Mouse (Mus musculus) olfactory bulb, adult 2 months (tissue): ENCODE results near the gene Zbtb8os. TPM values are rescaled to one million over a fixed set of nuclear protein-coding genes. Genes with fewer than 3 reads are reported as not detected.

Experiments used
- H3K27ac ChIP-seq: fragments of 200-500 bp; 2 replicates; pipeline ENCODE4 v1.5.1; 2012; ENCODE audit warnings: low read depth, low read length; ENCODE audit not compliant: insufficient read depth
- H3K4me1 ChIP-seq: fragments of 200-500 bp; 2 replicates; pipeline ENCODE4 v1.6.1; 2012; ENCODE audit warnings: low read length; ENCODE audit not compliant: control insufficient read depth, insufficient read depth
- H3K4me3 ChIP-seq: fragments of 200-500 bp; 2 replicates; pipeline ENCODE4 v1.5.1; 2012; ENCODE audit warnings: mild to moderate bottlenecking, low read depth, low read length, moderate library complexity; ENCODE audit not compliant: insufficient read depth
- CTCF ChIP-seq: fragments of 200-500 bp; IDR thresholded peaks from 2 replicates; pipeline ENCODE4 v1.5.1; 2012; ENCODE audit warnings: low read depth, mild to moderate bottlenecking, low read length, moderate library complexity; ENCODE audit not compliant: insufficient read depth
- POLR2A ChIP-seq: fragments of 200-500 bp; IDR thresholded peaks from 2 replicates; pipeline ENCODE4 v1.6.1; 2012; ENCODE audit warnings: mild to moderate bottlenecking, low read depth, low read length, moderate library complexity; ENCODE audit not compliant: insufficient read depth
- WGBS: fragments of 180-500 bp; shearing (Covaris S2); methylation state at CpG from one replicate; pipeline ENCODE4 v1.1.7; 2018; 5-methylcytosine and 5-hydroxymethylcytosine counted together
- polyA plus RNA-seq: library from polyadenylated mRNA; stranded (reverse); fragments of >200 nt; gene quantifications from 2 replicates; pipeline ENCODE4 v1.2.4, GENCODE M21; 2012; ENCODE audit warnings: low replicate concordance; ENCODE audit not compliant: missing spikeins, insufficient read depth, insufficient read length

Gene Zbtb8os
- polyA plus RNA-seq, 1 experiment = not detected

DNA sequence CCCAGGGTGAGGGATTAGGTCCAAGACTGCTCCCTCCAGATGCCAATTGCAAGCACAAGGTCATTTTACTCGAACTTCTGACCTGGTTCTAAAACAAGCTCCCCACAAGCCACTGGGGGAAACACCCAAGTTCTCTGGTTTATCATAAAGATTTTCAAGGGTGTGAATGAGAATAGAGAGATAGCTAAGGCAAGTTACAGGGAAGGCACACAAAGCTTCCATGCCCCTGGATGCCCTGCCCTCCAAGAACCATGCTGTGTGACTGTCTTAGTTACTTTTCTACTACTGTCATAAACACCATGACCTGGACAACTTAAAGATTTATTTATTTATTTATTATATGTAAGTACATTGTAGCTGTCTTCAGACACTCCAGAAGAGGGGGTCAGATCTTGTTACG, 51.5 kb downstream of the Zbtb8os start:
- no peaks in the 10 kb centered on the region for H3K4me1 ChIP-seq
- 71% methylated on average over 2 of the region's 2 CpGs for WGBS
- H3K27ac ChIP-seq = no peak overlapping the region
- no peak overlapping the region for H3K4me3 ChIP-seq
- TF ChIP-seq CTCF (no peak), POLR2A (no peak)

DNA sequence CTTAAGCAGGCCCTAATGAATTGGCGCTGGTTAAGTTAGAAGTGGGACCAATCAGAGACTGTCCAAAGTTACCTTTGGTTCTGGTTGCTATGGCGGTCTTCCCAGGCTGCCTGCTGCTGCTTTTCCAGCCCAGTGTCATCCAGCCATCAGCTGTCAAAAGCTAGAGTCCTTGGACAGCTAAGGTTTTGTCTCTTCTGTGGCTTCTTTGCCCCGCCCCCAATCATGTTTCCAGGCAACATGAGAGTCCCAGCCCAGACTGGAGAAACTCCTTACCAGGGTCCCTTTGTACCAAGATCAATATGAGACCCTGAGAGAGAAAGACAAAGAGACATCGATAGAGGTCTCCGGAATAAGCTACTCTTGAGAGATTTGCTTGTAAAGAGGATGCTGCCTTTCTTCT, 52.9 kb downstream of the Zbtb8os start:
- Histone ChIP-seq H3K4me3 (no peak overlapping the region), H3K4me1 (no peaks in the 10 kb centered on the region), H3K27ac (no peak overlapping the region)
- WGBS = 80% methylated on average over 5 of the region's 5 CpGs
- TF ChIP-seq CTCF (no peak), POLR2A (no peak)

DNA sequence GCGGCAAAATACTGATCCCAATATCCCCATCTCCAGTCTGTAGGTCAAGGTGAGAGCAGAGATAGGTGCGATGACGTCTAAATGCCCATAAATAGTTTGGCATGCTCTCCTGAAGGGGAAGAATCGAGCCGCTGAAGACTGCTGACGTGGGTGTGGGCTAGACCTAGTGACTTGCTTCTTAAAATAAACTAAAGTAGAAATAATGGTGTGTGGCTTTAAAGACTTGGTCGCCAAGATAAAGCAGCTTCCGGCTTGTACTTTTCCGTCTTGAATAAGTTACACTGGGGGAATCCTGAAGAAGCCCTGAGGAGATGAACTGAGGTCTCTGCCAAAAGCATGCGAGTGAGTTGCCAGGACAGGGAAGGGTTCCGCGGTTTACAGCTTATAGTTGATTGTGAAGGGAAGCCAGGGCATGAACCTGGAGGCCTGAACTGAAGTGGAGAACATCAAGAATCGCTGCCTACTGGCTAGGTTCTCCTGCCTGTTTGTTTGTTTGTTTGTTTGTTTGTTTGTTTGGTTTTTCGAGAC, 54.8 kb downstream of the Zbtb8os start:
- TF ChIP-seq POLR2A (no peak), CTCF (no peak)
- 73% methylated on average over 14 of the region's 14 CpGs for WGBS
- H3K27ac ChIP-seq = no peak overlapping the region
- no peaks in the 10 kb centered on the region for H3K4me1 ChIP-seq
- no peak overlapping the region for H3K4me3 ChIP-seq

DNA sequence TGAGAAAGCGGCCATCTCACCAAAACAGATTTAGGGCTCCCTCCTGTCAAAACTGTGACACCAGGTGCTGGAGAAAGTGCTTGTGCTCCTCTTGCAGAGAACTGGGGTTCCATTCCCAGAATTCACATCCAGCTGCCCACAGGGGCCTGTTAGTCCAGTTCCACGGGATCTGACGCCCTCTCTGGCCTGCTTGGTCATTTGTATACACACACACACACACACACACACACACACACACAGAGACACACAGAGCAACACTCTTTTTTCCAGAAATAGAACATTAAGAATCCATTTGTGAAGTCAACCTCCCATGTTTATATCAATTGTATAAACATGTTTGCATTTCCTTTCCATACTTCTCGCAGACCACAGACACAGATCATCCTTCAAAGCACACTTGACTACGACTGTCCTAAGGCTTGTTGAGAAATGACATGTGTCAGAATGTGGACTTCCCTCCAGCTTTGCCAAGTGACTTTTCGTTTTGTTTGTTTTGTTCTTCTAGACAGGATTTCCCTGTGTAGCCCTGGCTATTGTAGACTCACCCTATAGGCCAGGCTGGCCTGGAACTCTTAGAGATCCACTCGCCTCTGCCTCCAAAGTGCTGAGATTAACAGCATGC, 55.6 kb downstream of the Zbtb8os start:
- H3K4me3 ChIP-seq = no peak overlapping the region
- 86% methylated on average over 7 of the region's 7 CpGs for WGBS
- no peaks in the 10 kb centered on the region for H3K4me1 ChIP-seq
- H3K27ac ChIP-seq = no peak overlapping the region
- TF ChIP-seq POLR2A (no peak), CTCF (no peak)

DNA sequence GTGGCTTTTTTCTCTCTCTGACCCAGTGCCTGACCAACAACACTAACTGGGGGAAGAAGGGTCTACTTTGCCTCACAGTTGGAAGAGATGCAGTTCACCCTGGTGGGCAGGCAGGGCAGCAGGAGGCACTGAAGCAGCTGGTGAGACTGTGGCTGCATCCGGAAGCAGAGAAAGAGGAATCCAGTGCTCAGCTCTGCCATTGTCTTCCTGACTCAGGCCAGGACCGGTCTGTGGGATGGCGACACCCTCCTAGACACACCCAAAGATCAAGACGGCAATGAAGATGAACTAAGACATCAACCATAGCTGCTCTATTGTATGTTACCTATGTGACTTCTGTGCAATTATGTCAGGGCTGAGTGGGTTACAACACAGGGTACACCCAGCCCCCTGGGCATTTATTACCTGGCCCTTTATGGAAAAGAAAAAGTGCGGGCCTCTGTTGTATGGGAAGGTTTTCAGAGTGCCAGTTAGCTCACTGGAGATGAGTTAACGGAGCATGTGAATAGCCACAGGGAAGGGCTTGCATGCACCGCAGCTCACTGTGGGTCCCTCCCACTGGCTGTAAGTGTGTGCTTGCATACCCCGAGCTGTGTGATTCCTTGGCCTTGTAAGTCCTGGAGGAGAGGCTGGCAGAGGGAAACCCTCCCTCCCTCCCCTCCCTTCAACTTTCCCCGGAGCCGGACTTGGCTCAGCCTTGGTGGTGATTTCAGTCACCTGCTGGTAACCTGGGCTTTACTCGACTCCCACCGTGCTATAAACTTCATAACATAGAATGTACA, 58.8 kb downstream of the Zbtb8os start:
- no peaks in the 10 kb centered on the region for H3K4me1 ChIP-seq
- no peak overlapping the region for H3K27ac ChIP-seq
- 41% methylated on average over 12 of the region's 12 CpGs for WGBS
- no peak for TF ChIP-seq POLR2A
- no peak for TF ChIP-seq CTCF
- H3K4me3 ChIP-seq = no peak overlapping the region

DNA sequence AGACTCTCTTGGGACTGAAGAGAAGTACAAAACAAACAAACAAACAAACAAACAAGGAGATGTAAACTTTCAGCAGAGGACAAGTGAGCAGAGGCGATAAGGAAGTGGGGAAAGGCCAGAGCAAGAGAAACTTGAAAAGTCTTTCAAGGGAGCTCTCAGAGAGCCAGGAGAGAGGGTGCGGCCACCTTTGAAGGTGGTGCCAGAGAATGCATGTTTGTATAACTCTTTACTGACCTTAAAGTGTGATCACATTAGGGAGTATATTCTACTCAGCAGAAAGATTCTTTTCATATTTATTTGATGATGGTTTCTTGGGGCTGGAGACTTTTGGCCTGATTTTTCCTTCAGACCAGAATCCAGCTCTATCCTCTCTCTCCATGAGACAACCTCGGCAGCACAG, 61.5 kb downstream of the Zbtb8os start:
- WGBS = 80% methylated on average over 3 of the region's 3 CpGs
- Histone ChIP-seq H3K27ac (no peak overlapping the region), H3K4me1 (no peaks in the 10 kb centered on the region), H3K4me3 (no peak overlapping the region)
- TF ChIP-seq POLR2A (no peak), CTCF (no peak)

DNA sequence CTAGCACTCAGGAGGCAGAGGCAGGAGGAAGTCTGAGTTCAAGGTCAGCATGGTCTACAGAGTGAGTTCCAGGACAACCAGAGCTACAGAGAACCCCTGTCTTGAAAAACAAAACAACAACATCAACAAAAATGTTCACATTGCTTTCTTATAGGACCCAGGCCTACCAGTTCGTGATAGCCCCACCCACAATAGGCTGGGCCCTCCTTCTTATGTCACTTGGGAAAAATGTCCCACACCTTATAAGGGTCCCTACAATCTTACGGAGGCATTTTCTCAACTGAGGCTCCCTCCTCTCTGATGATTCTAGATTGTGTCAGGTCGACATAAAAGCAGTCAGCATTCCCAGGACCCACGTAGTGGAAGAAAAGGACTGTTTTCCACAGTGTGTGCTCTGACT, 64.3 kb downstream of the Zbtb8os start:
- Histone ChIP-seq H3K4me3 (no peak overlapping the region), H3K4me1 (no peaks in the 10 kb centered on the region), H3K27ac (no peak overlapping the region)
- WGBS = 87% methylated on average over 4 of the region's 4 CpGs
- TF ChIP-seq POLR2A (no peak), CTCF (no peak)

Other genes starting within 250 kb of the Zbtb8os start
- gene Tmem54, start 230.1 kb upstream of the Zbtb8os start, polyA plus RNA-seq = not detected in 2 replicates
- gene Hpca, start 213.7 kb upstream of the Zbtb8os start, polyA plus RNA-seq = not detected in 2 replicates
- not detected in 2 replicates for gene Fndc5, start 198.7 kb upstream of the Zbtb8os start, polyA plus RNA-seq
- gene S100pbp, start 146.0 kb upstream of the Zbtb8os start, polyA plus RNA-seq = not detected in 2 replicates
- gene Yars, start 145.9 kb upstream of the Zbtb8os start, polyA plus RNA-seq = not detected in 2 replicates
- gene C77080, start 74.3 kb upstream of the Zbtb8os start, polyA plus RNA-seq = not detected in 2 replicates
- gene Sync, start 48.1 kb upstream of the Zbtb8os start, polyA plus RNA-seq = not detected in 2 replicates
- not detected in 2 replicates for gene Rbbp4, start 325 bp upstream of the Zbtb8os start, polyA plus RNA-seq
- gene Zbtb8a, start 42.4 kb downstream of the Zbtb8os start, polyA plus RNA-seq = not detected in 2 replicates
- gene Zbtb8b, start 105.2 kb downstream of the Zbtb8os start, polyA plus RNA-seq = not detected in 2 replicates
- not detected in 2 replicates for gene Bsdc1, start 125.9 kb downstream of the Zbtb8os start, polyA plus RNA-seq
- not detected in 2 replicates for gene Tssk3, start 155.3 kb downstream of the Zbtb8os start, polyA plus RNA-seq
- gene Fam229a, start 155.5 kb downstream of the Zbtb8os start, polyA plus RNA-seq = not detected in 2 replicates
- 192 TPM in 1 of 2 replicates, not detected in the other for gene Marcksl1, start 177.9 kb downstream of the Zbtb8os start, polyA plus RNA-seq
- not detected in 2 replicates for gene Hdac1, start 207.0 kb downstream of the Zbtb8os start, polyA plus RNA-seq
- gene Lck, start 237.9 kb downstream of the Zbtb8os start, polyA plus RNA-seq = 579 and 1,574 TPM in 2 replicates
- gene Fam167b, start 242.9 kb downstream of the Zbtb8os start, polyA plus RNA-seq = not detected in 2 replicates